Mouse (Mus musculus) thymus, adult 18-20 months (tissue): ENCODE data around the gene Gemin2.
A peak's percentile ranks its signal among the peaks of the same experiment; 100 is the strongest.
"Not testable (repeated sequence)": the region's sequence is repeated elsewhere in the genome, so short reads cannot be mapped to it uniquely, and the experiment has no call there.

Source experiments
- DNase-seq, 2 experiments: peaks; one replicate each; pipeline ENCODE4 v3.0.0; 2022; ENCODE audit warnings: mixed read lengths in 2 of 2

The Gemin2 gene

GRCm38 (mm10) chr12:59013234-59013633, at the start of gene Gemin2:
Gemin2 (plus strand) TSS chr12:59013393.
- peak; percentile 87 to 89 for DNase-seq

- DNase-seq, result no peak
These were observed 48.6 kb upstream of the Gemin2 start for GRCm38 (mm10) chr12:58964583-58964982.

GRCm38 (mm10) chr12:58976966-58977365, 36.2 kb upstream of the Gemin2 start:
- DNase-seq, result no peak

GRCm38 (mm10) chr12:58981178-58981661, 32.0 kb upstream of the Gemin2 start:
- not testable (repeated sequence) for DNase-seq

GRCm38 (mm10) chr12:58985766-58986165, 27.4 kb upstream of the Gemin2 start:
- no peak for DNase-seq

GRCm38 (mm10) chr12:59010482-59010881, 2.7 kb upstream of the Gemin2 start:
- no peak for DNase-seq

GRCm38 (mm10) chr12:59011275-59011843, 1.8 kb upstream of the Gemin2 start:
- DNase-seq, result no peak

- peak; percentile 97 to 98 for DNase-seq
These were observed 1.1 kb upstream of the Gemin2 start, which contains the start of gene Sec23a for GRCm38 (mm10) chr12:59011844-59012709. Sec23a (minus strand) TSS chr12:59012017.

GRCm38 (mm10) chr12:59012710-59013091, 492 bp upstream of the Gemin2 start:
- no peak for DNase-seq

- no peak for DNase-seq
These were observed 4.8 kb downstream of the Gemin2 start for GRCm38 (mm10) chr12:59017970-59018369.

- no peak for DNase-seq
These were observed 6.7 kb downstream of the Gemin2 start for GRCm38 (mm10) chr12:59019891-59020290.

GRCm38 (mm10) chr12:59021306-59021705, 8.1 kb downstream of the Gemin2 start:
- DNase-seq, result no peak

- peak in 1 of 2 experiments; percentile 5 for DNase-seq
These were observed 18.9 kb downstream of the Gemin2 start for GRCm38 (mm10) chr12:59032101-59032500.

GRCm38 (mm10) chr12:59039162-59039970, 26.2 kb downstream of the Gemin2 start:
- DNase-seq, result no peak

- DNase-seq, result no peak
These were observed 27.0 kb downstream of the Gemin2 start for GRCm38 (mm10) chr12:59039971-59040844.

GRCm38 (mm10) chr12:59040851-59041250, 27.7 kb downstream of the Gemin2 start:
- DNase-seq, result no peak

- DNase-seq, result no peak
These were observed 39.3 kb downstream of the Gemin2 start for GRCm38 (mm10) chr12:59052470-59052869.

- no peak for DNase-seq
These were observed 40.0 kb downstream of the Gemin2 start for GRCm38 (mm10) chr12:59053166-59053565.

- no peak for DNase-seq
These were observed 40.8 kb downstream of the Gemin2 start for GRCm38 (mm10) chr12:59053976-59054375.

- DNase-seq, result no peak
These were observed 42.1 kb downstream of the Gemin2 start for GRCm38 (mm10) chr12:59055196-59055850.

GRCm38 (mm10) chr12:59056222-59056621, 43.0 kb downstream of the Gemin2 start:
- no peak for DNase-seq
